Mouse (Mus musculus): ENCODE measurements around the gene Dab2ip.

- TF ChIP-seq CTCF (IDR thresholded peaks at IDR 0.05; ENCODE audit: low read depth, low read length): no peak
- no peak for TF ChIP-seq POLR2A (IDR thresholded peaks at IDR 0.05; ENCODE audit: extremely low read depth, insufficient read depth, low read length)
Measured at GRCm38 (mm10) chr2:35625007-35625380, 66.9 kb downstream of the Dab2ip start.

Data from liver, adult 2 months (tissue).